ENCODE assay signal across 8 mouse cellular contexts in genomic region chr11:77983937-77984835, GRCm38 (mm10). TPM values are rescaled to one million over a fixed set of nuclear protein-coding genes. Genes with fewer than 3 reads are reported as not detected.
DNase-seq lines count a peak whose midpoint lies in the region; ATAC-seq and TF ChIP-seq lines count a peak whose summit lies in the region.

No protein-coding gene starts in this region.

- peak; percentile 51 for DNase-seq in G1E (ENCODE audit: low spot score)
- DNase-seq in c-Kit-positive CD71-positive TER-119-positive erythroid progenitor cells, embryonic 14.5 days (ENCODE audit: low spot score): peak; percentile 65
- DNase-seq in hindbrain, embryonic 11.5 days (ENCODE audit: low spot score): peak; percentile 86
- DNase-seq in layer of hippocampus, adult 9-11 months: peak; percentile 59
- peak; percentile 76 for DNase-seq in lung, postnatal 10 days
- peak; percentile 66 for DNase-seq in right cerebral cortex, adult 18-20 months
- DNase-seq in urinary bladder, adult 2 months (ENCODE audit: low spot score): peak; percentile 63

- peak overlapping the region; percentile 85 for H3K9ac ChIP-seq in forebrain, embryonic 15.5 days (replicated peaks)
- peak overlapping the region; percentile 95 for H3K9ac ChIP-seq in hindbrain, embryonic 11.5 days (ENCODE audit: low read depth, low read length)

- peak overlapping the region; percentile 93 for H3K4me3 ChIP-seq in G1E (ENCODE audit: low read depth, low read length)
- peak overlapping the region; percentile 83 for H3K4me3 ChIP-seq in forebrain, embryonic 15.5 days
- peak overlapping the region; percentile 89 for H3K4me3 ChIP-seq in hindbrain, embryonic 11.5 days (ENCODE audit: low read depth, low read length)

- under 1% methylated on average over 61 of the region's 63 CpGs for WGBS in forebrain, embryonic 15.5 days
- WGBS in hindbrain, embryonic 11.5 days: under 1% methylated on average over 50 of the region's 63 CpGs

- H3K4me1 ChIP-seq in G1E (ENCODE audit: insufficient read depth, low read depth, low read length): peaks cover 38% of the 10 kb centered on the region
- H3K4me1 ChIP-seq in forebrain, embryonic 15.5 days: peaks cover 26% of the 10 kb centered on the region
- peaks cover 4% of the 10 kb centered on the region for H3K4me1 ChIP-seq in hindbrain, embryonic 11.5 days (replicated peaks; ENCODE audit: control insufficient read depth, insufficient read depth, low read length)

- H3K27ac ChIP-seq in forebrain, embryonic 15.5 days (replicated peaks): peak overlapping the region; percentile 99
- peak overlapping the region; percentile 95 for H3K27ac ChIP-seq in hindbrain, embryonic 11.5 days (ENCODE audit: low read depth, low read length)

- ATAC-seq in G1E (ENCODE audit: extremely low read depth, insufficient number of reproducible peaks, low FRiP score, poor library complexity, severe bottlenecking): no peak
- no peak for ATAC-seq in forebrain, embryonic 15.5 days (replicated peaks)
- peak; percentile 8; the same call in 1 of the 2 replicates for ATAC-seq in hindbrain, embryonic 11.5 days (ENCODE audit: low FRiP score)

- TF ChIP-seq CTCF in G1E (IDR thresholded peaks at IDR 0.05; ENCODE audit: low read depth, low read length): no peak

- H3K36me3 ChIP-seq in G1E (replicated peaks): peaks cover 50% of the 10 kb centered on the region
- peaks cover 20% of the 10 kb centered on the region for H3K36me3 ChIP-seq in forebrain, embryonic 15.5 days
- 0 out of 2 replicates have a peak, but pooled peaks cover 9% of the 10 kb centered on the region for H3K36me3 ChIP-seq in hindbrain, embryonic 11.5 days (ENCODE audit: control insufficient read depth, insufficient read depth, low read length)

- H3K4me2 ChIP-seq in forebrain, embryonic 15.5 days (replicated peaks): peak overlapping the region; percentile 83
- H3K4me2 ChIP-seq in hindbrain, embryonic 11.5 days (replicated peaks; ENCODE audit: low read depth, low read length): peak overlapping the region; percentile 91

- 0 out of 2 replicates have a peak, but pooled peaks cover under 1% of the 10 kb centered on the region for H3K27me3 ChIP-seq in G1E (ENCODE audit: insufficient read depth, low read length)
- H3K27me3 ChIP-seq in forebrain, embryonic 15.5 days: no peaks in the 10 kb centered on the region
- no peaks in the 10 kb centered on the region for H3K27me3 ChIP-seq in hindbrain, embryonic 11.5 days (ENCODE audit: control insufficient read depth, insufficient read depth, low read length)

- no peaks in the 10 kb centered on the region for H3K9me3 ChIP-seq in G1E (replicated peaks)
- no peaks in the 10 kb centered on the region for H3K9me3 ChIP-seq in forebrain, embryonic 15.5 days
- H3K9me3 ChIP-seq in hindbrain, embryonic 11.5 days (ENCODE audit: control insufficient read depth, low read length): no peaks in the 10 kb centered on the region

RNA-seq across cellular contexts. Expression of gene Phf12, which starts 1.6 kb away (rescaled TPM):
- 157 and 172 TPM in 2 replicates for total RNA-seq in G1E (2014; fragmentation: Nextera tagmentation)
- total RNA-seq in G1E (2017): 23.0 and 24.7 TPM in 2 replicates
- polyA plus RNA-seq in G1E (2012): 212 and 215 TPM in 2 replicates
- polyA plus RNA-seq in forebrain, embryonic 15.5 days (2015; fragmentation: Nextera tagmentation; extraction: Ambion mirVana): 22.5 and 26.0 TPM in 2 replicates
- 16.9 and 20.2 TPM in 2 replicates for polyA plus RNA-seq in hindbrain, embryonic 11.5 days (2014; fragmentation: Nextera tagmentation; extraction: Ambion mirVana)
- 36.4 and 53.7 TPM in 2 replicates for polyA plus RNA-seq in urinary bladder, adult 2 months (2012; rRNA removed)

RNA-seq across cellular contexts. Expression of gene Dhrs13, which starts 47.9 kb away (rescaled TPM):
- total RNA-seq in G1E (2014; fragmentation: Nextera tagmentation): 7.2 and 11.0 TPM in 2 replicates
- total RNA-seq in G1E (2017): 9.2 and 10.0 TPM in 2 replicates
- polyA plus RNA-seq in G1E (2012): 6.9 and 7.9 TPM in 2 replicates
- polyA plus RNA-seq in forebrain, embryonic 15.5 days (2015; fragmentation: Nextera tagmentation; extraction: Ambion mirVana): 32.8 and 33.4 TPM in 2 replicates
- polyA plus RNA-seq in hindbrain, embryonic 11.5 days (2014; fragmentation: Nextera tagmentation; extraction: Ambion mirVana): 20.0 and 21.0 TPM in 2 replicates
- polyA plus RNA-seq in urinary bladder, adult 2 months (2012; rRNA removed): 2.2 and 2.5 TPM in 2 replicates

RNA-seq across cellular contexts. Expression of gene Flot2, which starts 53.5 kb away (rescaled TPM):
- total RNA-seq in G1E (2014; fragmentation: Nextera tagmentation): 18.0 and 19.4 TPM in 2 replicates
- total RNA-seq in G1E (2017): 20.6 and 21.3 TPM in 2 replicates
- 13.8 and 15.6 TPM in 2 replicates for polyA plus RNA-seq in G1E (2012)
- polyA plus RNA-seq in forebrain, embryonic 15.5 days (2015; fragmentation: Nextera tagmentation; extraction: Ambion mirVana): 90.2 and 98.3 TPM in 2 replicates
- polyA plus RNA-seq in hindbrain, embryonic 11.5 days (2014; fragmentation: Nextera tagmentation; extraction: Ambion mirVana): 56.3 and 60.0 TPM in 2 replicates
- 108 and 126 TPM in 2 replicates for polyA plus RNA-seq in urinary bladder, adult 2 months (2012; rRNA removed)

RNA-seq across cellular contexts. Expression of gene Sez6, which starts 53.6 kb away (rescaled TPM):
- not detected in 2 replicates for total RNA-seq in G1E (2014; fragmentation: Nextera tagmentation)
- 0.11 TPM in 1 of 2 replicates, not detected in the other for total RNA-seq in G1E (2017)
- polyA plus RNA-seq in G1E (2012): 0.03 and 0.10 TPM in 2 replicates
- polyA plus RNA-seq in forebrain, embryonic 15.5 days (2015; fragmentation: Nextera tagmentation; extraction: Ambion mirVana): 243 and 249 TPM in 2 replicates
- 13.3 TPM in 2 replicates for polyA plus RNA-seq in hindbrain, embryonic 11.5 days (2014; fragmentation: Nextera tagmentation; extraction: Ambion mirVana)
- 0.09 and 0.21 TPM in 2 replicates for polyA plus RNA-seq in urinary bladder, adult 2 months (2012; rRNA removed)
